10 mouse cellular contexts compared by ENCODE assay signal in genomic region chr5:75118840-75119239, GRCm38 (mm10). TPM values are rescaled to one million over a fixed set of nuclear protein-coding genes. Genes with fewer than 3 reads are reported as not detected.
DNase-seq lines count a peak whose midpoint lies in the region; ATAC-seq lines count a peak whose summit lies in the region.
"Had no signal": no experiment of that assay in that cellular context is flagged by ENCODE, and none has a peak within 500 bp of the region (broad histone marks: within the 10 kb centered on the region; RNA-seq: fewer than 3 reads in every experiment).

No protein-coding gene starts in this region.

- H3K9me3 ChIP-seq in neural tube, embryonic 15.5 days (replicated peaks), result no peaks in the 10 kb centered on the region
- H3K9me3 ChIP-seq: neural tube, embryonic 12.5 days had no signal

- peak; percentile 14 for DNase-seq in adrenal gland, adult 2 months
- DNase-seq in adrenal gland, postnatal 14 days, result no peak
- DNase-seq in neural tube, embryonic 10.5 days (ENCODE audit: extremely low spot score, low spot score), result peak; percentile 27
- peak; percentile 9 for DNase-seq in lung, postnatal 10 days
- DNase-seq in MN1 (ENCODE audit: low spot score), result no peak
- no peak for DNase-seq in left cerebral cortex, postnatal 14 days (ENCODE audit: low spot score in 2 of 2)

- no peak overlapping the region for H3K4me3 ChIP-seq in neural tube, embryonic 15.5 days (replicated peaks)
- H3K4me3 ChIP-seq: neural tube, embryonic 12.5 days had no signal

- H3K9ac ChIP-seq in neural tube, embryonic 15.5 days (replicated peaks), result no peak overlapping the region
- H3K9ac ChIP-seq: neural tube, embryonic 12.5 days had no signal

- no peaks in the 10 kb centered on the region for H3K4me1 ChIP-seq in neural tube, embryonic 15.5 days
- H3K4me1 ChIP-seq: neural tube, embryonic 12.5 days had no signal

- WGBS in neural tube, embryonic 15.5 days, result 59% methylated on average over 7 of the region's 7 CpGs

- intact Hi-C loops in left cerebral cortex, postnatal 14 days (cut with DNase I), result no loop called here

- H3K36me3 ChIP-seq in neural tube, embryonic 15.5 days, result no peaks in the 10 kb centered on the region
- H3K36me3 ChIP-seq: neural tube, embryonic 12.5 days had no signal

- H3K4me2 ChIP-seq in neural tube, embryonic 15.5 days, result no peak overlapping the region
- H3K4me2 ChIP-seq: neural tube, embryonic 12.5 days had no signal

- ATAC-seq in neural tube, embryonic 15.5 days (ENCODE audit: low FRiP score), result no peak
- ATAC-seq in erythroblast, adult 5-6 weeks (replicated peaks; ENCODE audit: low FRiP score, poor library complexity, severe bottlenecking), result no peak

- H3K27me3 ChIP-seq in neural tube, embryonic 15.5 days (replicated peaks), result no peaks in the 10 kb centered on the region; the same call in 1 of the 2 replicates
- H3K27me3 ChIP-seq: neural tube, embryonic 12.5 days had no signal

- no peak overlapping the region for H3K27ac ChIP-seq in neural tube, embryonic 15.5 days (replicated peaks)
- H3K27ac ChIP-seq: neural tube, embryonic 12.5 days had no signal

RNA-seq across cellular contexts. Expression of gene Pdgfra, which starts 33.3 kb away (rescaled TPM):
- total RNA-seq in adrenal gland, adult 2 months (2021), result 10 to 100 TPM; 30.2 to 41.5 TPM
- 4.5 and 5.0 TPM in 2 replicates for polyA plus RNA-seq in adrenal gland, adult 2 months (2012; rRNA removed)
- total RNA-seq in adrenal gland, postnatal 14 days (2021), result 26.8 and 33.8 TPM in 2 replicates
- polyA plus RNA-seq in neural tube, embryonic 15.5 days (2015; fragmentation: Nextera tagmentation; extraction: Ambion mirVana), result 16.0 and 18.9 TPM in 2 replicates
- 10 to 100 TPM; 57.0 to 59.8 TPM for total RNA-seq in left cerebral cortex, postnatal 14 days (2021)
- 0.21 TPM in 1 of 2 replicates, not detected in the other for total RNA-seq in erythroblast, adult 5-6 weeks (2015; ENCODE audit: low replicate concordance)
- total RNA-seq in erythroblast, adult 5-6 weeks (2017; ENCODE audit: low replicate concordance), result 0.34 and 0.42 TPM in 2 replicates
- total RNA-seq: hematopoietic stem cell, adult 5-6 weeks had no signal

RNA-seq across cellular contexts. Expression of gene Gsx2, which starts 43.4 kb away (rescaled TPM):
- not detected for total RNA-seq in adrenal gland, adult 2 months (2021)
- polyA plus RNA-seq in adrenal gland, adult 2 months (2012; rRNA removed), result not detected in 2 replicates
- total RNA-seq in adrenal gland, postnatal 14 days (2021), result not detected in 2 replicates
- 0.20 TPM in 1 of 2 replicates, not detected in the other for polyA plus RNA-seq in neural tube, embryonic 15.5 days (2015; fragmentation: Nextera tagmentation; extraction: Ambion mirVana)
- total RNA-seq in left cerebral cortex, postnatal 14 days (2021), result under 1 TPM; 0.40 to 0.51 TPM
- total RNA-seq in erythroblast, adult 5-6 weeks (2015; ENCODE audit: low replicate concordance), result not detected in 2 replicates
- total RNA-seq in erythroblast, adult 5-6 weeks (2017; ENCODE audit: low replicate concordance), result not detected in 2 replicates
- total RNA-seq: hematopoietic stem cell, adult 5-6 weeks had no signal

Comparison
In these comparisons a context has a peak if more than half of its experiments do, and no peak if none do; other contexts are left out.
1. DNase-seq: peak in adrenal gland, adult 2 months (single experiment), neural tube, embryonic 10.5 days (single experiment) and lung, postnatal 10 days (single experiment); none in adrenal gland, postnatal 14 days (single experiment), MN1 (single experiment) and left cerebral cortex, postnatal 14 days (0 of 2).
2. RNA of gene Pdgfra, which starts 33.3 kb away (total RNA-seq): 57.0 to 59.8 TPM in left cerebral cortex, postnatal 14 days, 30.2 to 41.5 TPM in adrenal gland, adult 2 months and 26.8 to 33.8 TPM in adrenal gland, postnatal 14 days; 0.21 to 0.42 TPM in erythroblast, adult 5-6 weeks; every median in the first group is over 10 times any median in the second.